Mouse (Mus musculus): ENCODE measurements around the gene Cep164.
"Not testable (repeated sequence)": the region's sequence is repeated elsewhere in the genome, so short reads cannot be mapped to it uniquely, and the experiment has no call there.

Cep164 gene

GRCm38 (mm10) chr9:45787547-45787946, 40.9 kb downstream of the Cep164 start:
- no peak for DNase-seq (ENCODE audit: low spot score)

GRCm38 (mm10) chr9:45787071-45787470, 41.4 kb downstream of the Cep164 start:
- DNase-seq (ENCODE audit: low spot score), result no peak

GRCm38 (mm10) chr9:45783249-45784069, 45.0 kb downstream of the Cep164 start:
- DNase-seq (ENCODE audit: low spot score), result no peak

GRCm38 (mm10) chr9:45779201-45779600, 49.3 kb downstream of the Cep164 start:
- no peak for DNase-seq (ENCODE audit: low spot score)

- DNase-seq (ENCODE audit: low spot score), result not testable (repeated sequence)
Measured at GRCm38 (mm10) chr9:45776176-45776575, 52.3 kb downstream of the Cep164 start.

- DNase-seq (ENCODE audit: low spot score), result no peak
Measured at GRCm38 (mm10) chr9:45774088-45774487, 54.4 kb downstream of the Cep164 start.

GRCm38 (mm10) chr9:45769596-45769995, 58.9 kb downstream of the Cep164 start:
- no peak for DNase-seq (ENCODE audit: low spot score)

- no peak for DNase-seq (ENCODE audit: low spot score)
Measured at GRCm38 (mm10) chr9:45768421-45768820, 60.1 kb downstream of the Cep164 start.

GRCm38 (mm10) chr9:45767155-45767554, 61.3 kb downstream of the Cep164 start:
- DNase-seq (ENCODE audit: low spot score), result no peak

GRCm38 (mm10) chr9:45766195-45766594, 62.3 kb downstream of the Cep164 start:
- no peak for DNase-seq (ENCODE audit: low spot score)

GRCm38 (mm10) chr9:45754452-45755091, 73.9 kb downstream of the Cep164 start:
- DNase-seq (ENCODE audit: low spot score), result peak; percentile 29

- no peak for DNase-seq (ENCODE audit: low spot score)
Measured at GRCm38 (mm10) chr9:45749917-45750316, 78.6 kb downstream of the Cep164 start.

GRCm38 (mm10) chr9:45745451-45745850, 83.0 kb downstream of the Cep164 start:
- no peak for DNase-seq (ENCODE audit: low spot score)

GRCm38 (mm10) chr9:45740584-45740980, 87.9 kb downstream of the Cep164 start:
- DNase-seq (ENCODE audit: low spot score), result no peak

- peak; percentile 48 for DNase-seq (ENCODE audit: low spot score)
Measured at GRCm38 (mm10) chr9:45739702-45740583, 88.5 kb downstream of the Cep164 start.

GRCm38 (mm10) chr9:45739001-45739701, 89.3 kb downstream of the Cep164 start:
- DNase-seq (ENCODE audit: low spot score), result no peak

GRCm38 (mm10) chr9:45733246-45733645, 95.2 kb downstream of the Cep164 start:
- DNase-seq (ENCODE audit: low spot score), result no peak

GRCm38 (mm10) chr9:45731851-45732250, 96.6 kb downstream of the Cep164 start:
- no peak for DNase-seq (ENCODE audit: low spot score)

- DNase-seq (ENCODE audit: low spot score), result no peak
Measured at GRCm38 (mm10) chr9:45719997-45720396, 108.5 kb downstream of the Cep164 start.

Measured in ovary, postnatal 10 days (tissue).